Mouse (Mus musculus): ENCODE data around the gene Haus3. TPM values are rescaled to one million over a fixed set of nuclear protein-coding genes. Genes with fewer than 3 reads are reported as not detected.

Gene Haus3
- total and polyA plus RNA-seq, 2 experiments from 2014 or later, result 7.6 to 10.3 TPM

DNA sequence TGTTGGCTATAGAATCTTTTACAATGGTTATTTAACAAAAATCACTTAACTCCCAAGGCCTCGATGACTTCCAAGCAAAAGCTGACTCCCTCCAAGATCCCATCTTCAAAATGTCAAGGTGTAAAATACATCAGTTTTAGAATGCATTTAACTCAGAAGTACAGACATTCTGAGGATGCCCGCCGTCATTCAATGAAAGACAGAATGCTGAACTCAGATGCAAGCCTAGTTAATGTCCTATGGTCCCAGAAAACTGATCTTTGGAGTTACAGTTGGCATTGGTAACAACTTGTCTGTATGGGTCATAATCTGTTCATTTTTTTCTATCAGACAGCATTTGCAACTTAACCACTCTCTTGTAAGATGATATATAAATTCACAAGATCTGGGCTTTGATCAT is 627 bp upstream of the Haus3 start:
- Histone ChIP-seq H3K9me3 (ENCODE audit: low read length) (no peaks in the 10 kb centered on the region), H3K9ac (replicated peaks; ENCODE audit: low read length, poor library complexity, severe bottlenecking) (peak overlapping the region; percentile 59), H3K4me3 (ENCODE audit: low read depth, low read length) (peak overlapping the region; percentile 75), H3K27ac (ENCODE audit: low read depth, low read length) (peak overlapping the region; percentile 84), H3K4me2 (ENCODE audit: low read depth, low read length, poor library complexity, severe bottlenecking) (peak overlapping the region; percentile 65), H3K4me1 (ENCODE audit: insufficient read depth, low read length) (no peaks in the 10 kb centered on the region), H3K27me3 (ENCODE audit: insufficient read depth, low read length) (no peaks in the 10 kb centered on the region), H3K36me3 (ENCODE audit: insufficient read depth, low read length) (peaks cover 18% of the 10 kb centered on the region)
- 85% methylated on average over 3 of the region's 3 CpGs for WGBS
- TF ChIP-seq CTCF (IDR thresholded peaks at IDR 0.05), result no peak
- DNase-seq (ENCODE audit: low spot score) (no peak), ATAC-seq (ENCODE audit: low FRiP score) (no peak)

DNA sequence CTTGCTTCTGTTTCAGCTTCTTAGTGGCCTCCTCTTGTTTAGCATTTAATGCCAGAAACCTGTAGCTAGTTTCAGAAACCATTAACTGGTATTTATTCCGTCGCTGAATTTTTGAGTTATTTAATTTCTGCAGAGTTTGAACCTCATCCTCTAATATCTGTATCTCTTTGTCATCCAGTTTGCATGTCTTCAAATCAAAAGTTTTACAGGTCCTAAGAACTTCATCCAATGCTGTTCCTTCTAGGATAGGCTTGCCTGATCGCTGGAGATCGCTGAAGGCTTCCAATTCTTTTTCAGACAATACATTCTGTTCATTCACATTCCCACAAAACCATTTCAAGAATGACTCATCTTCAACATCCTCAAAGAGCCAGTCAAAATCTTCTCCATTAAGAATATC is 1.5 kb downstream of the Haus3 start:
- no peak for DNase-seq (ENCODE audit: low spot score)
- Histone ChIP-seq H3K4me3 (ENCODE audit: low read depth, low read length) (no peak overlapping the region), H3K27ac (ENCODE audit: low read depth, low read length) (no peak overlapping the region), H3K4me1 (ENCODE audit: insufficient read depth, low read length) (no peaks in the 10 kb centered on the region), H3K9ac (replicated peaks; ENCODE audit: low read length, poor library complexity, severe bottlenecking) (no peak overlapping the region), H3K4me2 (ENCODE audit: low read depth, low read length, poor library complexity, severe bottlenecking) (no peak overlapping the region), H3K9me3 (ENCODE audit: low read length) (no peaks in the 10 kb centered on the region), H3K36me3 (ENCODE audit: insufficient read depth, low read length) (no peaks in the 10 kb centered on the region; the same call in 1 of the 2 replicates), H3K27me3 (ENCODE audit: insufficient read depth, low read length) (no peaks in the 10 kb centered on the region)
- 77% methylated on average over 4 of the region's 4 CpGs for WGBS
- no peak for TF ChIP-seq CTCF (IDR thresholded peaks at IDR 0.05)
- no peak for ATAC-seq (ENCODE audit: low FRiP score)

DNA sequence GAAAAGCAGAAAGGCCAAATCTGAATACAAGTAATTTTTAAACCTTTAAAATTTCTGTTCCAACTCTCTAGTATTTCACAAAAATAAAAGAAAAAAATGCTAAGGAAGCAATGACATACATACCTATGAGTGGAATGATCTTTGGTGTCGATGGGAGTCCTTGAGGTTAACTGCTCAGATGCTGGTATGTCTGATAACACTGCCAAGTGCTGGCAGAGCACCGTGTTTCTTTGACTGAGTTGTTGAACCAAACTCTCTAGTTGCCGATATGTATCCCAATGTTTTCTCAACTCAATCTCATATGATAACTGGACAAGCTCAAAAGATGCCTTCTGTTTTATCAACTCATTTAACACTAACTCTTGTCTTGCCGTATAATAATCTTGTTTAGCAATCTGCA is 3.5 kb downstream of the Haus3 start:
- no peaks in the 10 kb centered on the region for H3K4me1 ChIP-seq (ENCODE audit: insufficient read depth, low read length)
- no peaks in the 10 kb centered on the region for H3K36me3 ChIP-seq (ENCODE audit: insufficient read depth, low read length)
- 82% methylated on average over 4 of the region's 4 CpGs for WGBS
- no peaks in the 10 kb centered on the region for H3K9me3 ChIP-seq (ENCODE audit: low read length)
- ATAC-seq (ENCODE audit: low FRiP score) (no peak), DNase-seq (ENCODE audit: low spot score) (no peak)
- H3K4me3 ChIP-seq (ENCODE audit: low read depth, low read length), result no peak overlapping the region
- H3K27me3 ChIP-seq (ENCODE audit: insufficient read depth, low read length), result no peaks in the 10 kb centered on the region
- no peak overlapping the region for H3K27ac ChIP-seq (ENCODE audit: low read depth, low read length)
- no peak overlapping the region for H3K4me2 ChIP-seq (ENCODE audit: low read depth, low read length, poor library complexity, severe bottlenecking)
- H3K9ac ChIP-seq (replicated peaks; ENCODE audit: low read length, poor library complexity, severe bottlenecking), result no peak overlapping the region
- no peak for TF ChIP-seq CTCF (IDR thresholded peaks at IDR 0.05)

DNA sequence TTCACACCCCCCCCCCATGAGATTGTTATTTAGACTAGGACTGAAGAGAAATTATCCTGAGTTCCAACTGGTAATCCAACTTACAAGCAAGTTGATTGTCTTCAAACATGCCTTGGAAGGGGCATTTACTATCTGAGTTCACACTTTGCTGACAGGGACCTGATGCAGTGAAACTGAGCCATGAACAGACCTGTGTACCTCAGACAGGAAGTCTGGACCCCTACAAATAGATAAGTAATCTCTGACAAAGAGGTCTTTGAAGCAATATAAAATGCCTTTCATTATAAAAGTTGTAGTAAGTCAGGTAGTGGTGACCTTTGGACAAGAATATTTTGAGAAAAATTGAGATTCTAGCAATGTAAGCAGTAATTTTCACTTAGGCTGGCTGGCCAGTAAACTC is 20.9 kb downstream of the Haus3 start:
- no peak for TF ChIP-seq CTCF (IDR thresholded peaks at IDR 0.05)
- H3K4me3 ChIP-seq (ENCODE audit: low read depth, low read length), result no peak overlapping the region
- no peaks in the 10 kb centered on the region for H3K27me3 ChIP-seq (ENCODE audit: insufficient read depth, low read length)
- H3K4me2 ChIP-seq (ENCODE audit: low read depth, low read length, poor library complexity, severe bottlenecking), result no peak overlapping the region
- no peaks in the 10 kb centered on the region for H3K4me1 ChIP-seq (ENCODE audit: insufficient read depth, low read length)
- H3K36me3 ChIP-seq (ENCODE audit: insufficient read depth, low read length), result no peaks in the 10 kb centered on the region
- no peak overlapping the region for H3K9ac ChIP-seq (replicated peaks; ENCODE audit: low read length, poor library complexity, severe bottlenecking)
- H3K9me3 ChIP-seq (ENCODE audit: low read length), result no peaks in the 10 kb centered on the region
- no peak overlapping the region for H3K27ac ChIP-seq (ENCODE audit: low read depth, low read length)
- no peak for DNase-seq (ENCODE audit: low spot score)
- ATAC-seq (ENCODE audit: low FRiP score), result no peak

DNA sequence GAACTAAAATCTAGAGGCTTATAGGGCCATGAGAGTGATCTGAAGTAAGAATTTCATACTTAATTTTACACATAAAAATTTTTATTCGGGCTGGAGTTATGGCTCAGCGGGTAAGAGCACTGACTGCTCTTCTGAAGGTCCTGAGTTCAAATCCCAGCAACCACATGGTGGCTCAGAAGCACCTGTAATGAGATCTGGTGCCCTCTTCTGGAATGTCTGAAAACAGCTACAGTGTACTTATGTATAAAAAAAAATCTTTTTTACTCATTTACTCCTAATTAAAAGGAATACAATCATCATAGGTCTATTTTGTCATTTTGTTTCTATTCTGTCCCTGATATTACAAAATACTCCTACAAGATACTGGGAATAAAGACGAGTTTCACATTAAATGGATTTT is 21.8 kb downstream of the Haus3 start:
- no peak for TF ChIP-seq CTCF (IDR thresholded peaks at IDR 0.05)
- WGBS, result 89% methylated on average over 3 of the region's 3 CpGs
- no peak for ATAC-seq (ENCODE audit: low FRiP score)

DNA sequence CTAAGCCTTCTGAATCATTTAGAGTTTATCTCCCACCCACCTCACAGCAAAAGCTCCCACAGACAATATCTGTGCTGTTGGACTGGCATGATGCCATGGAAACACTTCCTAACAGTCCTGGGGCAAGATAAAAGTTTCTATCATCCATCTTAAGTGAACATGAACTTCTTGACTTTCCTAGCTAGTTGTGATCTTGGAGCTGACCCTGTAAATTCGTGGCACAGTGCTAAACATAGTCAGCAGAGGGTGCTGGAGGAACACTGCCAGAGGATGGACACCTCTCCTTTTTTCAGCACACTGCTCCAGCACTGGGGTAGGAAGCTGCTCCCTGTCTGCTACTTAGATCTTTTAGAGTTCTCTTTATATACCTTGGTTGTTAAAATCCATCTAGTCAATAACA is 29.6 kb downstream of the Haus3 start:
- H3K9ac ChIP-seq (replicated peaks; ENCODE audit: low read length, poor library complexity, severe bottlenecking), result no peak overlapping the region
- H3K36me3 ChIP-seq (ENCODE audit: insufficient read depth, low read length), result no peaks in the 10 kb centered on the region
- DNase-seq (ENCODE audit: low spot score) (peak; percentile 27), ATAC-seq (ENCODE audit: low FRiP score) (no peak)
- no peaks in the 10 kb centered on the region for H3K4me1 ChIP-seq (ENCODE audit: insufficient read depth, low read length)
- 4% methylated on average over 1 of the region's 1 CpGs for WGBS
- no peaks in the 10 kb centered on the region for H3K27me3 ChIP-seq (ENCODE audit: insufficient read depth, low read length)
- H3K9me3 ChIP-seq (ENCODE audit: low read length), result no peaks in the 10 kb centered on the region
- TF ChIP-seq CTCF (IDR thresholded peaks at IDR 0.05), result peak; percentile 76
- no peak overlapping the region for H3K4me2 ChIP-seq (ENCODE audit: low read depth, low read length, poor library complexity, severe bottlenecking)
- H3K27ac ChIP-seq (ENCODE audit: low read depth, low read length), result no peak overlapping the region
- no peak overlapping the region for H3K4me3 ChIP-seq (ENCODE audit: low read depth, low read length)

More for the DNA sequence above, 21.8 kb downstream of the Haus3 start:
- Histone ChIP-seq H3K27ac (ENCODE audit: low read depth, low read length) (no peak overlapping the region), H3K4me2 (ENCODE audit: low read depth, low read length, poor library complexity, severe bottlenecking) (no peak overlapping the region), H3K4me1 (ENCODE audit: insufficient read depth, low read length) (no peaks in the 10 kb centered on the region), H3K4me3 (ENCODE audit: low read depth, low read length) (no peak overlapping the region), H3K36me3 (ENCODE audit: insufficient read depth, low read length) (no peaks in the 10 kb centered on the region), H3K27me3 (ENCODE audit: insufficient read depth, low read length) (no peaks in the 10 kb centered on the region), H3K9me3 (ENCODE audit: low read length) (no peaks in the 10 kb centered on the region), H3K9ac (replicated peaks; ENCODE audit: low read length, poor library complexity, severe bottlenecking) (no peak overlapping the region)
- DNase-seq (ENCODE audit: low spot score), result no peak
